In genomic region chr11:95837059-95837458, GRCm38 (mm10) we compare ENCODE assay signal across 9 mouse cellular contexts. TPM values are rescaled to one million over a fixed set of nuclear protein-coding genes. Genes with fewer than 3 reads are reported as not detected.
DNase-seq lines count a peak whose midpoint lies in the region; ATAC-seq and TF ChIP-seq lines count a peak whose summit lies in the region.
"Had no signal": no experiment of that assay in that cellular context is flagged by ENCODE, and none has a peak within 500 bp of the region (broad histone marks: within the 10 kb centered on the region; RNA-seq: fewer than 3 reads in every experiment).

Gngt2 (plus strand) TSS chr11:95837216.

- no peaks in the 10 kb centered on the region for H3K9me3 ChIP-seq in midbrain, embryonic 14.5 days (ENCODE audit: control insufficient read depth, low read length)
- no peaks in the 10 kb centered on the region for H3K9me3 ChIP-seq in midbrain, embryonic 15.5 days
- no peaks in the 10 kb centered on the region for H3K9me3 ChIP-seq in lung, embryonic 16.5 days (ENCODE audit: control insufficient read depth, low read length)
- H3K9me3 ChIP-seq: neural tube, embryonic 12.5 days had no signal

- H3K9ac ChIP-seq in midbrain, embryonic 14.5 days (replicated peaks; ENCODE audit: low read length): no peak within 1 kb of the TSS
- no peak within 1 kb of the TSS for H3K9ac ChIP-seq in midbrain, embryonic 15.5 days
- H3K9ac ChIP-seq in lung, embryonic 16.5 days (ENCODE audit: low read length): no peak within 1 kb of the TSS
- H3K9ac ChIP-seq: neural tube, embryonic 12.5 days had no signal

- H3K4me1 ChIP-seq in midbrain, embryonic 14.5 days (ENCODE audit: control insufficient read depth, insufficient read depth, low read length): 0 out of 2 replicates have a peak, but pooled peaks cover 1% of the 10 kb centered on the region
- H3K4me1 ChIP-seq in midbrain, embryonic 15.5 days: peaks cover 14% of the 10 kb centered on the region
- H3K4me1 ChIP-seq in kidney, adult 2 months (ENCODE audit: control insufficient read depth, insufficient read depth, low read length): peaks cover 3% of the 10 kb centered on the region; the same call in 1 of the 2 replicates
- H3K4me1 ChIP-seq in lung, embryonic 16.5 days (replicated peaks; ENCODE audit: control insufficient read depth, insufficient read depth, low read length): peaks cover 40% of the 10 kb centered on the region

- peak; percentile 64 for DNase-seq in midbrain, embryonic 14.5 days
- DNase-seq in adrenal gland, postnatal 14 days: peak; percentile 91
- peak; percentile 60 to 81 for DNase-seq in gastrocnemius, postnatal 4 days (ENCODE audit: low spot score in 2 of 2)
- DNase-seq in kidney, adult 2 months: peak; percentile 95
- no peak for DNase-seq in frontal cortex, postnatal 25 days (ENCODE audit: low spot score in 2 of 2)

- no peak within 1 kb of the TSS for H3K27ac ChIP-seq in midbrain, embryonic 14.5 days (replicated peaks; ENCODE audit: low read depth, low read length)
- H3K27ac ChIP-seq in midbrain, embryonic 15.5 days: no peak within 1 kb of the TSS
- H3K27ac ChIP-seq in kidney, adult 2 months (ENCODE audit: insufficient read depth, low read depth, low read length): peak within 1 kb of the TSS; percentile 65
- H3K27ac ChIP-seq in lung, embryonic 16.5 days (ENCODE audit: low read length): peak within 1 kb of the TSS; percentile 84
- H3K27ac ChIP-seq: neural tube, embryonic 12.5 days had no signal

- no peak within 1 kb of the TSS for H3K4me2 ChIP-seq in midbrain, embryonic 14.5 days (ENCODE audit: low read length)
- no peak within 1 kb of the TSS for H3K4me2 ChIP-seq in midbrain, embryonic 15.5 days
- peak within 1 kb of the TSS; percentile 13 for H3K4me2 ChIP-seq in lung, embryonic 16.5 days (ENCODE audit: low read depth, low read length)
- H3K4me2 ChIP-seq: neural tube, embryonic 12.5 days had no signal

- no peak for ATAC-seq in midbrain, embryonic 14.5 days (ENCODE audit: low FRiP score, low TSS enrichment)
- ATAC-seq in midbrain, embryonic 15.5 days (replicated peaks): no peak
- peak; percentile 73 for ATAC-seq in lung, embryonic 16.5 days (ENCODE audit: low read depth)
- no peak for ATAC-seq in megakaryocyte progenitor cell, adult 5-6 weeks (replicated peaks; ENCODE audit: poor library complexity)

- no peak for TF ChIP-seq CTCF in kidney, adult 2 months (conservative IDR thresholded peaks at IDR 0.05; ENCODE audit: insufficient read depth, insufficient read length, low read depth, low read length)

- WGBS in midbrain, embryonic 14.5 days: 76% methylated on average over 10 of the region's 10 CpGs
- 77% methylated on average over 10 of the region's 10 CpGs for WGBS in midbrain, embryonic 15.5 days
- 24% methylated on average over 10 of the region's 10 CpGs for WGBS in kidney, adult 2 months
- WGBS in lung, embryonic 16.5 days: 15% methylated on average over 10 of the region's 10 CpGs

- H3K4me3 ChIP-seq in midbrain, embryonic 14.5 days (replicated peaks; ENCODE audit: low read depth, low read length): no peak within 1 kb of the TSS
- H3K4me3 ChIP-seq in midbrain, embryonic 15.5 days: no peak within 1 kb of the TSS
- no peak within 1 kb of the TSS for H3K4me3 ChIP-seq in kidney, adult 2 months (ENCODE audit: insufficient read depth, low read depth, low read length)
- no peak within 1 kb of the TSS for H3K4me3 ChIP-seq in lung, embryonic 16.5 days (ENCODE audit: low read length)
- H3K4me3 ChIP-seq: neural tube, embryonic 12.5 days had no signal

- TF ChIP-seq POLR2A in kidney, adult 2 months (IDR thresholded peaks at IDR 0.05; ENCODE audit: low read depth, low read length): no peak

- H3K36me3 ChIP-seq in midbrain, embryonic 14.5 days (ENCODE audit: control insufficient read depth, insufficient read depth, low read length): no peaks in the 10 kb centered on the region
- no peaks in the 10 kb centered on the region for H3K36me3 ChIP-seq in midbrain, embryonic 15.5 days (replicated peaks)
- no peaks in the 10 kb centered on the region for H3K36me3 ChIP-seq in kidney, adult 2 months (ENCODE audit: control insufficient read depth, insufficient read depth, low read length)
- no peaks in the 10 kb centered on the region for H3K36me3 ChIP-seq in lung, embryonic 16.5 days (ENCODE audit: control insufficient read depth, insufficient read depth, low read length)
- H3K36me3 ChIP-seq: neural tube, embryonic 12.5 days had no signal

- H3K27me3 ChIP-seq in midbrain, embryonic 14.5 days (ENCODE audit: control insufficient read depth, insufficient read depth, low read length): peaks cover 43% of the 10 kb centered on the region
- H3K27me3 ChIP-seq in midbrain, embryonic 15.5 days (replicated peaks): peaks cover 45% of the 10 kb centered on the region
- H3K27me3 ChIP-seq in kidney, adult 2 months (replicated peaks; ENCODE audit: control insufficient read depth, insufficient read depth, low read length): no peaks in the 10 kb centered on the region
- H3K27me3 ChIP-seq in lung, embryonic 16.5 days (ENCODE audit: control insufficient read depth, insufficient read depth, low read depth, low read length): peaks cover 26% of the 10 kb centered on the region

RNA-seq across cellular contexts. Expression of gene Gngt2, which starts in this region (rescaled TPM):
- polyA plus RNA-seq in midbrain, embryonic 14.5 days (2014; fragmentation: Nextera tagmentation; extraction: Ambion mirVana): 1.8 TPM in 2 replicates
- 2.8 and 3.6 TPM in 2 replicates for polyA plus RNA-seq in midbrain, embryonic 15.5 days (2015; fragmentation: Nextera tagmentation; extraction: Ambion mirVana)
- total RNA-seq in adrenal gland, postnatal 14 days (2021): 30.3 and 31.4 TPM in 2 replicates
- total RNA-seq in gastrocnemius, postnatal 4 days (2021): 10 to 100 TPM; 12.0 to 12.9 TPM
- 8.0 and 10.3 TPM in 2 replicates for polyA plus RNA-seq in kidney, adult 2 months (2012; rRNA removed)
- 21.7 and 28.2 TPM in 2 replicates for polyA plus RNA-seq in lung, embryonic 16.5 days (2015; fragmentation: Nextera tagmentation; extraction: Ambion mirVana)
- total RNA-seq in megakaryocyte progenitor cell, adult 5-6 weeks (2015): 4.3 and 9.3 TPM in 2 replicates
- total RNA-seq in megakaryocyte progenitor cell, adult 5-6 weeks (2017): 4.0 TPM in 2 replicates

Comparison
In these comparisons a context has a peak if more than half of its experiments do, and no peak if none do; other contexts are left out.
1. DNase-seq: peak in midbrain, embryonic 14.5 days (single experiment), adrenal gland, postnatal 14 days (single experiment), gastrocnemius, postnatal 4 days (2 of 2) and kidney, adult 2 months (single experiment); none in frontal cortex, postnatal 25 days (0 of 2).
2. H3K27ac ChIP-seq: peak in kidney, adult 2 months (single experiment) and lung, embryonic 16.5 days (single experiment); none in midbrain, embryonic 14.5 days (single experiment) and midbrain, embryonic 15.5 days (single experiment).